Mouse (Mus musculus) gastrocnemius, postnatal 36 days (tissue): Measurements from ENCODE around the gene Fam207a. TPM values are rescaled to one million over a fixed set of nuclear protein-coding genes. Genes with fewer than 3 reads are reported as not detected.

ENCODE experiments used
- DNase-seq, 2 experiments: peaks; one replicate each; pipeline ENCODE4 v3.0.0; 2022
- intact Hi-C: fragments of 180-260 bp; cut with DNase I; formaldehyde crosslinking; loops from one replicate; pipeline ENCODE4 v1.15.1; 2025
- total RNA-seq, 2 experiments: library from RNA; stranded (reverse); gene quantifications; 2 replicates each; pipeline ENCODE4 v1.2.3; 2021

Fam207a gene
- total RNA-seq, 2 experiments from 2014 or later = 4.7 to 5.4 TPM

GRCm38 (mm10) chr10:77506526-77506925, 9.1 kb downstream of the Fam207a start:
- intact Hi-C loops = loop anchor here (10.0 kb wide), 1 partner anchor 382 kb away; no protein-coding TSS in a partner anchor
- DNase-seq = no peak

GRCm38 (mm10) chr10:77504143-77504542, 11.4 kb downstream of the Fam207a start:
- DNase-seq = no peak
- intact Hi-C loops = loop anchor here (10.0 kb wide), 1 partner anchor 379 kb away; no protein-coding TSS in a partner anchor

- intact Hi-C loops = loop anchor here (10.0 kb wide), 1 partner anchor 378 kb away; no protein-coding TSS in a partner anchor
- DNase-seq = no peak
Observed at GRCm38 (mm10) chr10:77502967-77503922, 12.3 kb downstream of the Fam207a start.

DNA sequence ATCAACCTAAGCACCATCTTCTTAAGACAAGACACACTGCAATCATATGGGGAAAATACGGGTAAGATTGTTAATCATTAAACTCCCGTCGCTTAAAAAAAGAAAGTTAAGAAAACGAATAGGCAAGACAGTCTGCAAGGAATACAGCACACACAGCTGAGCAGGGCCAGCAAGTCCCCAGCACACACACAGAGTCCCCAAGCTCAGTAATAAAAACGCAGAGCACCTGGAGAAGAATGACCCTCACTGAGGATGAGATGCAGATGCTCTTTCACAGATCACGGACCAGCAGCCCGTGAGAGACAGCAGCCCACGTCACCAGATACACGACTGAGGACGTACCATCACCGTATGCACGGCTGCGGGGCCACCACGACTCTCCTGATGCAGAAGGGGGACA, 14.9 kb downstream of the Fam207a start:
- DNase-seq = no peak
- intact Hi-C loops = loop anchor here (10.0 kb wide), 1 partner anchor 376 kb away; no protein-coding TSS in a partner anchor

DNA sequence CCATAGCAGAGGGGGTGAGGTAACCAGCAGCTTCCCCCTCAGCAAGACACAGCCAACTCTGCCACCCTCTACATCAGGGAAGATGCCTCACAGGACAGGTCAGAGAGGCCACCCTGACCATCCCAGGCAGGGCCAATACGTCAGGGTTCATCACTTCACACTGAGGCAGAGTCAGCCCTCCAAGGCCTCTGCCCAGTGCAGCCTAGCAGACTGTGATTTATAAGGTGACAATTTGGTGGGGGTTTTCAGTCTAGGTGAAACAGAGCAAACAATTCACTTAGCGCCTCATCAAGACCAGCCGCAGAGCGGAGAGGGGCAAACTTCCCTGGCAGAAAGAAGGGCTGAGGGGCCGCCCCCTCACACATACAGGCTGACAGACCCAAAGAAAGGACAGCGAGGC, 17.3 kb downstream of the Fam207a start:
- intact Hi-C loops = no loop called here

DNA sequence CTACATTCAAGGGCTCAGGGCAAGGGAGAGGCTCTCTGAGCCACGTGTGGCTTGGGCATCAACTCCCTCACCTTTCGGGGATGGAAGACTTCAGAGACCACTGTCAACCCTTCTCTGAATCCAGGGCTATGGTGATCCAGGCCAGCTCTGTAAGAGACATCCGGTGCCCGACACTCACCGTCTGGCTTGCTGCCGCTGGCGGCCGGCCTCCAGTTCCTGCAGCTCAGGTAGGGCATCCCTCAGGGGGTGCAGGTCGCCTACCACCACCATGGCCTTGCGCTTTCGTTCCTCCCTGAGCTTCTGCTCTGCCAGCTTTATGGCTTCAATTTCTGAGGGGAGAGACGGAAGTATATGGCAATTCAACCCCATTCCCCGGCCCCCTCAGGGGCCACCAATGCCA, 18.4 kb downstream of the Fam207a start:
- intact Hi-C loops = no loop called here
- DNase-seq = no peak

More for the DNA sequence above, 17.3 kb downstream of the Fam207a start:
- DNase-seq = no peak

- intact Hi-C loops = no loop called here
- no peak for DNase-seq
Observed at GRCm38 (mm10) chr10:77492885-77493284, 22.7 kb downstream of the Fam207a start.

GRCm38 (mm10) chr10:77491585-77491984, 24.0 kb downstream of the Fam207a start:
- no peak for DNase-seq
- intact Hi-C loops = no loop called here

GRCm38 (mm10) chr10:77488168-77488567, 27.4 kb downstream of the Fam207a start:
- intact Hi-C loops = no loop called here
- no peak for DNase-seq

DNA sequence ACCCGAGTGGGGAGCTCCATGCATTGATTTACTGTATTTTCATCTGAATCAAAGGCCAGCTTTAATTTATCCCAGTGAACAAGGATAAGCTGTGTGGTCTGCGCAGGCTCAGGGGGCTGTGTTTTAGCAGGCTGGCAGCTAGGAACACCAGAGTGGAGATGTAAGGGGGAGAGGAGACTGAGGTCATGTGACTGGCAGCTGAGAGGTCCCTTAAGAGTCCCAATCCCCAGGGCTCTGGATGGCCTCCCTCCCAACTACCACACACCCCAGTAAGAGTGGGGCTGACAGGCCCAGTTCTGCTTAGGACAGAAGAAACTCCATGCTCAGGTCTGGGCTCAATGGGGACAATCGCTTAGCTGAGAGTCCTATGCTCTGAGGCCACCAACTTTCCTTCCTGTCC, 29.8 kb downstream of the Fam207a start:
- no peak for DNase-seq
- intact Hi-C loops = no loop called here

GRCm38 (mm10) chr10:77484205-77484935, 31.2 kb downstream of the Fam207a start:
- intact Hi-C loops = no loop called here
- DNase-seq = peak; percentile 39 to 44

DNA sequence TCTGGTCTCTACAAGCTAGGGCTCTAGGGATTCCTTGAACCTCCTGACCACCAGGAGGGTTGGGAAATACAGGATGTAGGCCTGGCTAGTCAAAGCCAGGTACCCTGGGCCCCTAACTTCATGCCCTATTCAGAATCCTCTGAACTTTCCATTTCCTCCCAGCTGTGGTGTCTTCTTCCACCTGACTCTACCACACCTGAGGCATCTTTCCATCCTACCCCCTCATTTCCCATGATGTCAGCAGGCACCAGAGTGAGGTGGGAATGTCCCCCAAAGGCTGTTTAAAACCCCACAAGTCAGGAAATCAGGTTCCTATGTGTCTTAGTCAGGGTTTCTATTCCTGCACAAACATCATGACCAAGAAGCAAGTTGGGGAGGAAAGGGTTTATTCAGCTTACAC, 33.8 kb downstream of the Fam207a start:
- no peak for DNase-seq
- intact Hi-C loops = no loop called here

- intact Hi-C loops = no loop called here
- no peak for DNase-seq
Observed at GRCm38 (mm10) chr10:77479972-77480371, 35.6 kb downstream of the Fam207a start.

- intact Hi-C loops = no loop called here
Observed at GRCm38 (mm10) chr10:77476907-77477306, 38.7 kb downstream of the Fam207a start.

DNA sequence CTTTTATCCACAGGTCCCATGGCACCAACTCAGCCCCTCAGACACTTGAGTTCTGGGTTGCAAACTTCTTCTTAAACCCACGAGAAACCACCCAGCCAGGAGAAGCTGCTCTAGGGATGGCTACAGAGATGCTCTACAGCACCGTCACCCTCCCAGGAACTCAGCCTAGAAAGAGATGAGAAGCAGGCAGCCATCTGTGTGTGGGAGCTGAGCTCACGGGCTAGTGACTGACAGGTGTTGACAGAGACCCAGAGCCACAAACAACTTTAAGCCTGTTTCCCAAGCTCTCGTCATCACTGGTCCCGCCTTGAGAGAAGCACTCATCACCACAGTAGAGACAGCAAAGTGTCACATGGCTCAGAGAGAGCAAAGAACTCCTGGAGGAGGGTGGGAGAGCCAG, 43.4 kb downstream of the Fam207a start:
- intact Hi-C loops = no loop called here

More at GRCm38 (mm10) chr10:77476907-77477306, 38.7 kb downstream of the Fam207a start:
- DNase-seq = no peak

DNA sequence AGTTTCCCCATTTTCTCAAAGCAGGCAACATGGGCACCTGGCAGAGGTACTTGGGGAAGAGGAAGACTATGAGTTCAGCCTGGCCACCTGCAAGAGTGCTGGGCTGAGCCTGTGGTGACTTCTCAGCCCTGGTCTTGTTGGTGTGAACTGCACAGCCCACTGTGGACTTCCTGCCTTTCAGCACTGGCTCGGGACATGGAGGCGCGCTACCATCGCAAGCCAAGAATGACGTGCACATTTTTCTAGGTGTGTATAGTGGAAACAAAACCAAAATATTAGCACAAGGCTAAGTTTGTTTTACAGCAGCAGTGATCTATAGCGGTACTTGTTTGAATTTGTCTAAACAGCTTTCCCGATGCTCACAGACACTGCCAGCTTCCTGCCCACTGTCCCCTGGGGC, 44.1 kb downstream of the Fam207a start:
- intact Hi-C loops = loop anchor here (2.0 kb wide), 1 partner anchor 31 kb away; no protein-coding TSS in a partner anchor
- DNase-seq = no peak

More for the DNA sequence above, 43.4 kb downstream of the Fam207a start:
- DNase-seq = no peak

GRCm38 (mm10) chr10:77470763-77471162, 44.8 kb downstream of the Fam207a start:
- DNase-seq = peak; percentile 79 to 82
- intact Hi-C loops = loop anchor here (2.0 kb wide), 1 partner anchor 30 kb away; no protein-coding TSS in a partner anchor

DNA sequence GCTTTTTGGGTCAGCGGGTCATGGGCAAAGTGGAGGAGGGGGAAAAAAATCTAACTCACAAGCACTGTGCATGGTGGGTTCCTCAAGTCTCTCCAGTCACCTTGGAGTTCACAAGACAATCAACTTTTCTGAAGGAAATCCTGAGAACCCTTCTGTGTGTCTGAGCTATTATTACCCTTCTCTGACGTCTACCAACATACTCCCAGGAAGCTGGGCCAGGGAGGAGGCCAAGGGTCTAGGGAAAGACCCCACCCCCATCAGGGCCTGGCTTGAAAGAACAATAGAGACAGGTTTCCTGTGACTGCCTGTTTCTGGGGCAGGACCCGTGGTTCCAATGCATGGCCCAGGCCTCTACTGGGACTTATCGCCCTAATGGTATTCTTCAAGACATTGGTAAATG, 46.9 kb downstream of the Fam207a start:
- DNase-seq = no peak
- intact Hi-C loops = no loop called here

- DNase-seq = no peak
- intact Hi-C loops = no loop called here
Observed at GRCm38 (mm10) chr10:77467407-77467806, 48.2 kb downstream of the Fam207a start.

GRCm38 (mm10) chr10:77465902-77466301, 49.7 kb downstream of the Fam207a start:
- intact Hi-C loops = no loop called here
- DNase-seq = no peak
